Mouse (Mus musculus) neural tube, embryonic 15.5 days (tissue): Measurements from ENCODE around the gene Hist2h2be. TPM values are rescaled to one million over a fixed set of nuclear protein-coding genes. Genes with fewer than 3 reads are reported as not detected.
"Not testable (repeated sequence)": the region's sequence is repeated elsewhere in the genome, so short reads cannot be mapped to it uniquely, and the experiment has no call there.

Experiments used
- ATAC-seq: fragments of 200-750 bp; cut with Nextera tagmentation; 2 replicates; pipeline ENCODE4 v1.8.0; 2017; ENCODE audit warnings: mild to moderate bottlenecking, moderate TSS enrichment, moderate library complexity; ENCODE audit not compliant: low FRiP score
- H3K27ac ChIP-seq: fragments of 300-500 bp; sonication (generic); replicated peaks from 2 replicates; pipeline ENCODE4 v1.5.1; 2015; ENCODE audit warnings: mild to moderate bottlenecking, inconsistent platforms
- H3K27me3 ChIP-seq: fragments of 300-500 bp; sonication (generic); replicated peaks from 2 replicates; pipeline ENCODE4 v1.6.1; 2015; ENCODE audit warnings: inconsistent platforms
- H3K36me3 ChIP-seq: fragments of 300-500 bp; sonication (generic); 2 replicates; pipeline ENCODE4 v1.6.1; 2015; ENCODE audit warnings: inconsistent platforms
- H3K4me1 ChIP-seq: fragments of 300-500 bp; sonication (generic); 2 replicates; pipeline ENCODE4 v1.6.1; 2015; ENCODE audit warnings: inconsistent platforms
- H3K4me2 ChIP-seq: fragments of 300-500 bp; sonication (generic); 2 replicates; pipeline ENCODE4 v1.6.1; 2015; ENCODE audit warnings: inconsistent platforms, mild to moderate bottlenecking, moderate library complexity
- H3K4me3 ChIP-seq: fragments of 300-500 bp; sonication (generic); replicated peaks from 2 replicates; pipeline ENCODE4 v1.5.1; 2015; ENCODE audit warnings: mild to moderate bottlenecking, inconsistent platforms
- H3K9ac ChIP-seq: fragments of 300-500 bp; sonication (generic); replicated peaks from 2 replicates; pipeline ENCODE4 v1.6.1; 2015; ENCODE audit warnings: mild to moderate bottlenecking, inconsistent platforms
- H3K9me3 ChIP-seq: fragments of 300-500 bp; sonication (generic); replicated peaks from 2 replicates; pipeline ENCODE4 v1.6.1; 2016; ENCODE audit warnings: inconsistent platforms
- WGBS: fragments of 180-500 bp; shearing (Covaris S2); methylation state at CpG from one replicate; pipeline ENCODE4 v1.1.7; 2015; ENCODE audit warnings: mixed read lengths; 5-methylcytosine and 5-hydroxymethylcytosine counted together
- polyA plus RNA-seq: library from polyadenylated mRNA; unstranded; fragments of >200 nt; fragmentation: Nextera tagmentation; extraction: Ambion mirVana; gene quantifications from 2 replicates; pipeline ENCODE4 v1.2.1, GENCODE M21; 2015

The Hist2h2be gene
- polyA plus RNA-seq, 1 experiment from 2014 or later: 4.0 TPM

DNA sequence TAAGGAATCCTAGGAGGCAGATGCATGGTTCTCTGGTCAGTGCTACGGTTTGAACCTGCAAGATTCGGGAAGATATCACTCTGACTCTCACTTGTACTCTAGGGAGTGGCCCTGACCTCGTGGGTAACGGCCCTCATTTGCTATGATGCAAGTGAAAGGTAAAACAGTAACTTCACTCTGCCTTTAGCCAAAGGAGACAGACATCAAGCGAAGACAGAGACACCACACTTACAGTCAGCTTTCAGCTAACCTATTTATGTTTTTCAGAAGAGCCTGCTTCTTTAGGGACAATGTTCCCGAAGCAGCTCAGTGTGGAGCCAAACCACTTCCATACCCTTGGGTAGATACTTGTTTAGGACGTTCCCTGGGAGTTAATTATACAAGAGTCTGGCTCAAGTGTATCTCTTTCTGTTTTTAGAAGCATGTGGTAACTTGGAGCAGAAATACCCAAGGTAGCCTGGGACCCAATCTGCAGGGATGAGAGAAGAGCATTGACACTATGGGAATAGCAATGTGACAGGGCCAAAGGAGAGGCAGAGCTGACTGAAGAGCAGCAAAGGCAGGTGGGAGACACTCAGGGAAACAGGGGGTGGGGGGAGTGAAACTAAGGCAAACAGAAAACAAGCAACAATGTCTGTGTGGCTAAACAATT, 23.1 kb downstream of the Hist2h2be start:
- Histone ChIP-seq H3K4me3 (no peak overlapping the region), H3K9ac (no peak overlapping the region)

DNA sequence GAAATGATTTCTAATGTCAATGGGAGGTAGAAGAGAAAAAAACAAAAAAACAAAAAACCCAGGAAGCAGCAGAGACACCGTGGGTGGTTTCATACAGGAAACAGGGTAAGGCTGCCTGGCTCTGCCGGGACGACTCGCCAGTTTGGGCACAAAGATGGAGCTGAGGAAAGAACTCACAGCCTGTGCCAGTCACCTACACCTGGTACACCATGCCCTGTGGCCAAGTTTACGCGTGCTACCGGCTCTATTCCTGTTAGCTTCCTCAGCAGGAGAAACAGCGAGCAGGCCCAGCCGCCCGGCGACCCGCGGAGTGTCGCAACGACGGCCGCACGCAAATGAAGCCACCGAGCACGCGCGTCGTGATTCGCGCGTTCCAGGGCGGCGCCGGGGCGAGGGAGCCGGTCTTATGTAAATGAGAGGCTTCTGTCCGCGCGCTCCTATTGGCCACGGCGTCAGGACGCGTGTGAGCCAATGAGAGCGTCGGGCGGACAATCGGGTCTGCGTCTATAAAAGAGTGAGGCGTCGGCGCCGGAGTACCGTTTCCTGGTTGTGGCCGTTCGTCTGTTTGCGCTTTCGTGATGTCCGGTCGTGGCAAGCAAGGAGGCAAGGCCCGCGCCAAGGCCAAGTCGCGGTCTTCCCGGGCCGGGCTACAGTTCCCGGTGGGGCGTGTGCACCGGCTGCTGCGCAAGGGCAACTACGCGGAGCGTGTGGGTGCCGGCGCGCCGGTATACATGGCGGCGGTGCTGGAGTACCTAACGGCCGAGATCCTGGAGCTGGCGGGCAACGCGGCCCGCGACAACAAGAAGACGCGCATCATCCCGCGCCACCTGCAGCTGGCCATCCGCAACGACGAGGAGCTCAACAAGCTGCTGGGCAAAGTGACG, 24.3 kb downstream of the Hist2h2be start, which contains the start of gene Hist2h2aa1:
Gene Hist2h2aa1 (plus strand): TSS at position 495 of the 884 bp plus-strand sequence.
- H3K4me1 ChIP-seq: peaks cover 23% of the 10 kb centered on the region
- H3K9ac ChIP-seq: peak within 1 kb of the TSS; percentile 69
- peak within 1 kb of the TSS; percentile 48 for H3K4me3 ChIP-seq
- not testable (repeated sequence) for H3K36me3 ChIP-seq, H3K27me3 ChIP-seq, H3K9me3 ChIP-seq
- peak; percentile 91 for ATAC-seq
- peak within 1 kb of the TSS; percentile 56 for H3K4me2 ChIP-seq
- peak within 1 kb of the TSS; percentile 97 for H3K27ac ChIP-seq
- WGBS: under 1% methylated on average over 40 of the region's 88 CpGs

More for the DNA sequence above, 23.1 kb downstream of the Hist2h2be start:
- ATAC-seq: no peak
- Histone ChIP-seq H3K27me3 (no peaks in the 10 kb centered on the region), H3K36me3 (no peaks in the 10 kb centered on the region), H3K4me2 (peak overlapping the region; percentile 56), H3K4me1 (peaks cover 23% of the 10 kb centered on the region), H3K9me3 (no peaks in the 10 kb centered on the region), H3K27ac (peak overlapping the region; percentile 97)
- WGBS: 86% methylated on average over 7 of the region's 7 CpGs

DNA sequence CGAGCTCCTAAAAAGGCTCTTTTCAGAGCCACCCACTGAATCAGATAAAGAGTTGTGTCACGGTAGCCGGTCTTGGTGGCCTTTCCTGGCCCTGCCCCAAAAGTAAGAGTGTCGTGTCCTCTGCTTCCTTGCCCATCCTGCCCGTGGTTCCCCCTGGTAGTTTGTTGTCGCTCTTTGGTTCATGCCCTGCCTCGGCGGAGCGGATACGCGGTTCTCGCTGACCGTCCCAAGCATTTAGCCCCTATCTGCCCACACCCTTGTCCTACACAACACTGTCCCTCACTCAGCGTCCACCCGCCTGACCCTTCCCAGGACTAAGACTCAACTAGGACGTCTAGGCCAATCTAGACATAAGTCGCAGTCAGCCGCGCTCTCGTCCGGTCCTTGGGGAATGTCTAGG, 25.1 kb downstream of the Hist2h2be start:
- Histone ChIP-seq H3K4me1 (peaks cover 19% of the 10 kb centered on the region), H3K4me3 (peak overlapping the region; percentile 34), H3K27ac (peak overlapping the region; percentile 72; the same call in 1 of the 2 replicates), H3K4me2 (peak overlapping the region; percentile 44)
- not testable (repeated sequence) for H3K9me3 ChIP-seq, H3K36me3 ChIP-seq, H3K9ac ChIP-seq, H3K27me3 ChIP-seq
- WGBS: 0% methylated on average over 10 of the region's 21 CpGs
- peak; percentile 37 for ATAC-seq

DNA sequence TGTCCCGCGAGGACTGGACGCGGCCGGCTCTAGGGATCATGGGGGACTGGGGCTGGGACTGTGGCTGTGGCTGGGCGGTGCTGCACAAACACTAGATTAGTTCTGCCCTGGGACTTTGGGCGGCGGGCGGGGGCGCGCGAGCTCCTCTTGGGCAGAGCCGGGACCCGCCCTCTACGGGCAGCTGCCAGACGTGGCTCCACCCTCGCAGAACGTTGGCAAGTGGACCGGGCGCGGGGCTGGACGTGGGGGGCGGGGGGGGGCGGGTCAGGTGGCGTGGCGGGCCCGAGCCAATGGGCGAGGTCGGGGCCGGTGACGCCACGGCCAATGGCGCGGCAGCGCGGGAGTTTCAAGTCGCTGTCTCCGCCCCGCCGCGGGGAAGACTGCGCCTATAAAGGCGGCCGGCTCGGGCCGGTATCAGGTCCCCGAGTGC, 25.5 kb downstream of the Hist2h2be start, which contains the start of gene Hist2h3c1:
Gene Hist2h3c1 (plus strand): TSS at position 259 of the 430 bp plus-strand sequence.
- not testable (repeated sequence) for H3K9me3 ChIP-seq, H3K36me3 ChIP-seq, H3K27me3 ChIP-seq
- Histone ChIP-seq H3K4me3 (peak within 1 kb of the TSS; percentile 34), H3K27ac (peak within 1 kb of the TSS; percentile 72; the same call in 1 of the 2 replicates), H3K4me1 (peaks cover 18% of the 10 kb centered on the region), H3K9ac (0 out of 2 replicates have a peak within 1 kb of the TSS, but pooled peaks have one; percentile 2), H3K4me2 (peak within 1 kb of the TSS; percentile 50)
- peak; percentile 89 for ATAC-seq
- WGBS: no CpG with 5 or more reads among the region's 47 CpGs

DNA sequence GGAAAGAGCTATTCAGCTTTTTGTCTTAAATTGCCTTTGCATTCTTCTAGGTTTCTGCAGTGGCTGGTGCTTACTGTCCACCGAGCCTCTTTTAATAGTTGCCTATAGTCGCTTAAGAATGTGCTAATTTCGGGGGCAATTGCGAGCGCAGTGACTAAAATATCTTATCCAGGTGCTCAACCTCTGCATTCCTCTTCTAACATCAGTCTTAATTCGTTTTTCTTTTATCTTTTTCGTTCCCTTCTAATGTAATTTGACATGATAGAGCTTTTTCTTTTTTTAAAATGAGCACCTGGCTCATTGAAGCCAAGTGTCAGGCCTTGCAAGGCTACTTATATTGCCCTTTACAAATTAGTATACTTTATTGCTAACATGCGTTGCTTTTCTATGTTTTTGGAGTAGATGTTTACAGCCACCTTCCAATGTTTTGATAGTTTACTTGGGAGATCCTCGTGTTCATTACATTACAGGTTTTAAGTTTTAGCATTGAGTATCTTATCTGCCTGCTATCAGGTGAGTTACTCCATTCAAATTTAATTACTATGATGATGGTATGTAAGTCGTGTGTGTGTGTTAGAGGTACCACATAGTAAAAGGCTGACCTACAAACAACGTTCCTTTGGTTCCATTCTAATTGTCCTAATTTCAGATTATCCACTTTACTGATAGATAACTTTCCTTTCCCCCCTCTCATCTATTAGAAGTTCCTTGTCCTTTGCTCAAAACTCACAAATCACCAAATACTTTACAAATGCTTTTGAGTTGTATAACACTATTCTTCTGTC, 26.6 kb downstream of the Hist2h2be start:
- no peaks in the 10 kb centered on the region for H3K36me3 ChIP-seq
- H3K4me2 ChIP-seq: peak overlapping the region; percentile 50
- WGBS: 7% methylated on average over 11 of the region's 11 CpGs
- H3K27ac ChIP-seq: no peak overlapping the region
- no peak for ATAC-seq
- no peaks in the 10 kb centered on the region for H3K9me3 ChIP-seq
- H3K4me1 ChIP-seq: peaks cover 18% of the 10 kb centered on the region
- H3K4me3 ChIP-seq: peak overlapping the region; percentile 23; the same call in 1 of the 2 replicates
- 0 out of 2 replicates have a peak overlapping the region, but pooled peaks have one; percentile 2 for H3K9ac ChIP-seq
- H3K27me3 ChIP-seq: no peaks in the 10 kb centered on the region

DNA sequence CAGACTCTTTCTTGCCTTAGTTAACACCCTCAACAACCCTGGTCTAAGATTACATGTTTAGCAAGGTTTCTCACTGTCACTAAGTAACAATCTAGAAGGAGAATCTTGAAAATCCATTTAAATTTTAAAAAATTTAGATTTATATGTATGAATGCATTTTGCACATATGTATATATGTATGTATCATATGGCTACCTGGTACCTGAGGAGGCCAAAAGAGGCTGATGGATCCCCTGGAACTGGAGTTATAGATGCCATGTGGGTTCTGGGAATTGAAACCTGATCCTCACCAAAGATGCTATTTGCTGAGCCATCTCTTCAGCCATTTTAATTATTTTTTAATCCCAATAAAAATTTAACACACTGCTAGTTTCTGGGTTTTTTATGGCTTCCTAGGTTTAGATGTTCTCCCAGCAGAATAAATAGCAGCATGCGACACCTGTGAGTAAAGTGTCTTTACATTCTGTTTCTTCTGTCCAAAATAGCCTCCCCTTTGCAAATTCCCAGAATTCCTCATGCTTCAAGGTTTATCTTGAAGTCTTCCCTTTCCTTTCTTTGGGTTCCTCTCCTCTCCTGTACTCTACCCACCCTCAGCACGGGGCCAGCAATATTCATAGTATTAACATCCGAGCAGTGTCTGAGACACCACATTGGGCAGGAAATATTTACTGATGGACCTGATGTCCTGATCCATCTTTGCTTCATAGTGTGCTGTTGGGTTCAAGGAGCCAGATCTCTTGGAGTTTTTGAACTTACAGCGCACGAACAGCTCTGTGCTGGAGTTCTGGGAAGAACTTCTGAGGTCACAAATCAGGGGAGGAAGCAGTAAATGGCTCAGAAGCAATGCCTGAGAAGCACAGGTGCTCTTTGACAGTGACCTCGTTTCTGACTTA, 27.5 kb downstream of the Hist2h2be start:
- ATAC-seq: no peak
- H3K9ac ChIP-seq: no peak overlapping the region
- peaks cover 18% of the 10 kb centered on the region for H3K4me1 ChIP-seq
- H3K9me3 ChIP-seq: no peaks in the 10 kb centered on the region
- H3K36me3 ChIP-seq: no peaks in the 10 kb centered on the region
- peak overlapping the region; percentile 50 for H3K4me2 ChIP-seq
- WGBS: 48% methylated on average over 6 of the region's 6 CpGs
- H3K4me3 ChIP-seq: no peak overlapping the region
- no peak overlapping the region for H3K27ac ChIP-seq
- H3K27me3 ChIP-seq: no peaks in the 10 kb centered on the region

DNA sequence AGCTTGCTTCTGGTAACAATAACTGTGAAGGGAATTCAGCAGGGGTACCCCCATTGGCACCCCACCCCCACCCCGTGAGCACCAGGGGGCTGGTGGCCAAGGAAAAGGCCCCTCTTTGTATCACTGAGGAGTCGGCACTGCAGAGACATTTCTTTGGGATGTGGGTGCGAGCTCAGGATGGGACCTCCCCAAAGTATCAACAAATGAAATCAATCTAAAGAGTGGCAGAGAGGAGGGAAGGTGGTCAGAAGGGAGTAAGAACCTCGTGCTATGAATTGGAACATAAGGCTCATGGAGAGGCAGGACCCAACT, 28.1 kb downstream of the Hist2h2be start:
- no peak overlapping the region for H3K27ac ChIP-seq
- ATAC-seq: no peak
- no peak overlapping the region for H3K4me3 ChIP-seq
- H3K27me3 ChIP-seq: no peaks in the 10 kb centered on the region
- H3K4me2 ChIP-seq: 0 out of 2 replicates have a peak overlapping the region, but pooled peaks have one; percentile 50
- no peaks in the 10 kb centered on the region for H3K9me3 ChIP-seq
- no peaks in the 10 kb centered on the region for H3K36me3 ChIP-seq
- H3K4me1 ChIP-seq: peaks cover 13% of the 10 kb centered on the region
- WGBS: 50% methylated on average over 4 of the region's 4 CpGs
- H3K9ac ChIP-seq: no peak overlapping the region

DNA sequence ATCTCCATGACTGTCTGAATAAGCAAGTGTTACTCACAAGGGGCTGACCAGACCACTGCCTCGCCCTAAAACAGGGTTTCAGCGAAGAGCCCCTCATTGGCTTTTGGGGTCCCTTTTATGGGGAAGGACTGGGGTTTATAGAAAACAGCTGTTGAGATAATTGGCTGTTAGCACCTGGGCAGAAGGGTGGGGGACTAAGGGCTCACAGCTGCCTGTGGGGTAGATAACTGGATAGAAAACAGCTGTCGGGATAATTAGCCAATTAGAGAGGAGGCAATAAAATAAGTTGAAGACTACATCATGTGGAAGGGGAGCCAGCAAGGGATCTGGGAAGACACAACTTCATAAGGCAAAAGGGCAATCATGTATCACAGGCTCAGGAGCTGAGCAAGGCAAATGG, 30.0 kb downstream of the Hist2h2be start:
- H3K4me2 ChIP-seq: no peak overlapping the region
- H3K4me3 ChIP-seq: no peak overlapping the region
- peaks cover 5% of the 10 kb centered on the region for H3K4me1 ChIP-seq
- H3K36me3 ChIP-seq: no peaks in the 10 kb centered on the region
- no peaks in the 10 kb centered on the region for H3K27me3 ChIP-seq
- H3K27ac ChIP-seq: no peak overlapping the region
- ATAC-seq: no peak
- H3K9me3 ChIP-seq: no peaks in the 10 kb centered on the region
- no peak overlapping the region for H3K9ac ChIP-seq
- 58% methylated on average over 3 of the region's 3 CpGs for WGBS

DNA sequence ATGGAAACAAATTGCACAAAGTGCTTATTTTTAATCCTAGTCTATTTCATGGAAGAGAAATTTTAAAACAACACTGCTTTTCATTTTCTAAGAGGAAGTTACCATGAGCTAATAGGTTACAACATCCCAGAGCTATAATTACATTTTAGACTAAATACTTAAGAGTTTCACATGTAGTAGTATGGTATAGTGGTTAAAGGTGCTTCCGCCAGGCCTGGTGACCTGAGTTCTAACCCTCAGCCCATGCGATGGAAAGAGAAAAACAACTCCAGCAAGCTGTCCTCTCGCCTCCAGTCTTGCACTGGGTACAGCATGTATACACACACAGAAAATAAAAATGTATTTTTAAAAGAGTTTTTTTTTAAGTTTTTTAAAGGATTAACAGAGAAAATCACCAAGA, 30.9 kb downstream of the Hist2h2be start:
- no peaks in the 10 kb centered on the region for H3K27me3 ChIP-seq
- H3K4me1 ChIP-seq: peaks cover 5% of the 10 kb centered on the region
- H3K9ac ChIP-seq: no peak overlapping the region
- no peak overlapping the region for H3K27ac ChIP-seq
- WGBS: 95% methylated on average over 3 of the region's 3 CpGs
- H3K4me3 ChIP-seq: no peak overlapping the region
- H3K9me3 ChIP-seq: no peaks in the 10 kb centered on the region
- H3K36me3 ChIP-seq: no peaks in the 10 kb centered on the region
- no peak overlapping the region for H3K4me2 ChIP-seq
- ATAC-seq: no peak

DNA sequence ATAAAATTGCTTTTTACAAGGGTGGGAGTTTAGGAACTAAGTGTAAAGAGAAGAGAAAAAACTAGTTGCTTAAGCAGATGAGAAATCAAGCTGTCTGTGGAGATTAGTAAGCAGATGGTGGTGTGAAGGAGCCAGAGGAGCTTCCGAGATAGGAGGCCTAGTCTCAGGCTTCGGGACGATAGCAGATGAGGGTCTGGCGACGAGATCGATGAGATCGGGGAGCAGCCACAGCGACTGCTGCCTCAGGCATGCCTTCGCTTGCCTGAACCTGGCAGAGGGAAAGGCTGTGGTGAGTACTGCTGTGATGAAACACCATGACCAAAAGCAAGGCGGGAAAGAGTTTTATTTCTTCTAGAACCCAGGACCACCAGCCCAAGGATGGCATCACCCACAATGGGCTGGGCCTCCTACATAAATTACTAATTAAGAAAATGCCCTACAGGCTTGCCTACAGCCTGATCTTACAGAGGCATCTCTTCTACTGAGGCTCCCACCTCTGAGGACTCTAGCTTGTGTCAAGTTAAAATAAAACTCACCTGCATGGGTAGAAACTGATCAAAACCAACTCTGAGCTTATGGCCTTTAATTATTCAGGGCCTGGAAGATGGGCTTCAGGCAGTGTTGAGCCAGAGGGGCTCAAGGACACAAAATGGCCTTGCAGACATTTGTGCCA, 33.9 kb downstream of the Hist2h2be start:
- ATAC-seq: no peak
- Histone ChIP-seq H3K4me3 (no peak overlapping the region), H3K27me3 (no peaks in the 10 kb centered on the region), H3K9me3 (no peaks in the 10 kb centered on the region), H3K9ac (no peak overlapping the region), H3K36me3 (no peaks in the 10 kb centered on the region), H3K4me1 (no peaks in the 10 kb centered on the region), H3K27ac (no peak overlapping the region), H3K4me2 (no peak overlapping the region)
- 46% methylated on average over 10 of the region's 10 CpGs for WGBS
